Mouse (Mus musculus): ENCODE data around the gene Wwox.

GRCm38 (mm10) chr8:114615413-114615812 lies 176.0 kb downstream of the Wwox start:
- no peak for TF ChIP-seq HCFC1 (IDR thresholded peaks at IDR 0.05; ENCODE audit: borderline replicate concordance, insufficient read depth, low read length)
- no peak for TF ChIP-seq ZNF384 (IDR thresholded peaks at IDR 0.05; ENCODE audit: low read depth, low read length)
- no peak for TF ChIP-seq CHD2 (IDR thresholded peaks at IDR 0.05; ENCODE audit: low read depth, low read length)
- no peak for TF ChIP-seq MAFK (IDR thresholded peaks at IDR 0.05; ENCODE audit: insufficient read depth, low read depth, low read length)
- no peak for TF ChIP-seq ZC3H11A (IDR thresholded peaks at IDR 0.05; ENCODE audit: borderline replicate concordance, low read depth, low read length)

All from ES-E14 (cell line).